Mouse (Mus musculus): ENCODE data around the gene Dnajc5. TPM values are rescaled to one million over a fixed set of nuclear protein-coding genes. Genes with fewer than 3 reads are reported as not detected.

The Dnajc5 gene
- polyA plus RNA-seq, 1 experiment: 190 TPM

- no peak for DNase-seq (ENCODE audit: low read depth)
- TF ChIP-seq CTCF (IDR thresholded peaks at IDR 0.05; ENCODE audit: borderline replicate concordance, extremely low read depth, insufficient read depth, insufficient read length) (no peak), POLR2A (IDR thresholded peaks at IDR 0.05; ENCODE audit: borderline replicate concordance, extremely low read depth, insufficient read depth, insufficient read length, poor library complexity, severe bottlenecking) (no peak)
Observed at GRCm38 (mm10) chr2:181550233-181550632, 29.9 kb downstream of the Dnajc5 start.

GRCm38 (mm10) chr2:181553772-181554171 is 33.5 kb downstream of the Dnajc5 start:
- no peak for DNase-seq (ENCODE audit: low read depth)

GRCm38 (mm10) chr2:181567338-181567737 is 47.1 kb downstream of the Dnajc5 start:
- no peak for TF ChIP-seq POLR2A (IDR thresholded peaks at IDR 0.05; ENCODE audit: borderline replicate concordance, extremely low read depth, insufficient read depth, insufficient read length, poor library complexity, severe bottlenecking)
- TF ChIP-seq CTCF (IDR thresholded peaks at IDR 0.05; ENCODE audit: borderline replicate concordance, extremely low read depth, insufficient read depth, insufficient read length): no peak
- no peak for DNase-seq (ENCODE audit: low read depth)

More at GRCm38 (mm10) chr2:181553772-181554171, 33.5 kb downstream of the Dnajc5 start:
- TF ChIP-seq POLR2A (IDR thresholded peaks at IDR 0.05; ENCODE audit: borderline replicate concordance, extremely low read depth, insufficient read depth, insufficient read length, poor library complexity, severe bottlenecking): no peak
- TF ChIP-seq CTCF (IDR thresholded peaks at IDR 0.05; ENCODE audit: borderline replicate concordance, extremely low read depth, insufficient read depth, insufficient read length): no peak

- peak; percentile 38 for DNase-seq (ENCODE audit: low read depth)
- TF ChIP-seq POLR2A (IDR thresholded peaks at IDR 0.05; ENCODE audit: borderline replicate concordance, extremely low read depth, insufficient read depth, insufficient read length, poor library complexity, severe bottlenecking): no peak
- TF ChIP-seq CTCF (IDR thresholded peaks at IDR 0.05; ENCODE audit: borderline replicate concordance, extremely low read depth, insufficient read depth, insufficient read length): peak; percentile 52; the same call in 1 of the 2 replicates
Observed at GRCm38 (mm10) chr2:181568272-181569008, 48.2 kb downstream of the Dnajc5 start.

GRCm38 (mm10) chr2:181569856-181570255 is 49.6 kb downstream of the Dnajc5 start:
- no peak for DNase-seq (ENCODE audit: low read depth)
- TF ChIP-seq CTCF (IDR thresholded peaks at IDR 0.05; ENCODE audit: borderline replicate concordance, extremely low read depth, insufficient read depth, insufficient read length): no peak

GRCm38 (mm10) chr2:181570375-181570774 is 50.1 kb downstream of the Dnajc5 start:
- TF ChIP-seq POLR2A (IDR thresholded peaks at IDR 0.05; ENCODE audit: borderline replicate concordance, extremely low read depth, insufficient read depth, insufficient read length, poor library complexity, severe bottlenecking) (no peak), CTCF (IDR thresholded peaks at IDR 0.05; ENCODE audit: borderline replicate concordance, extremely low read depth, insufficient read depth, insufficient read length) (no peak)
- DNase-seq (ENCODE audit: low read depth): no peak

- no peak for DNase-seq (ENCODE audit: low read depth)
- TF ChIP-seq POLR2A (IDR thresholded peaks at IDR 0.05; ENCODE audit: borderline replicate concordance, extremely low read depth, insufficient read depth, insufficient read length, poor library complexity, severe bottlenecking) (no peak), CTCF (IDR thresholded peaks at IDR 0.05; ENCODE audit: borderline replicate concordance, extremely low read depth, insufficient read depth, insufficient read length) (no peak)
Observed at GRCm38 (mm10) chr2:181570921-181571595, 50.8 kb downstream of the Dnajc5 start.

- DNase-seq (ENCODE audit: low read depth): no peak
- no peak for TF ChIP-seq CTCF (IDR thresholded peaks at IDR 0.05; ENCODE audit: borderline replicate concordance, extremely low read depth, insufficient read depth, insufficient read length)
- no peak for TF ChIP-seq POLR2A (IDR thresholded peaks at IDR 0.05; ENCODE audit: borderline replicate concordance, extremely low read depth, insufficient read depth, insufficient read length, poor library complexity, severe bottlenecking)
Observed at GRCm38 (mm10) chr2:181571941-181572670, 51.8 kb downstream of the Dnajc5 start.

GRCm38 (mm10) chr2:181572921-181573920 is 52.9 kb downstream of the Dnajc5 start:
- no peak for DNase-seq (ENCODE audit: low read depth)
- TF ChIP-seq CTCF (IDR thresholded peaks at IDR 0.05; ENCODE audit: borderline replicate concordance, extremely low read depth, insufficient read depth, insufficient read length) (no peak), POLR2A (IDR thresholded peaks at IDR 0.05; ENCODE audit: borderline replicate concordance, extremely low read depth, insufficient read depth, insufficient read length, poor library complexity, severe bottlenecking) (no peak)

GRCm38 (mm10) chr2:181573961-181574360 is 53.7 kb downstream of the Dnajc5 start:
- TF ChIP-seq POLR2A (IDR thresholded peaks at IDR 0.05; ENCODE audit: borderline replicate concordance, extremely low read depth, insufficient read depth, insufficient read length, poor library complexity, severe bottlenecking) (no peak), CTCF (IDR thresholded peaks at IDR 0.05; ENCODE audit: borderline replicate concordance, extremely low read depth, insufficient read depth, insufficient read length) (no peak)
- no peak for DNase-seq (ENCODE audit: low read depth)

Measured in brain, embryonic 14.5 days (tissue).